Mouse (Mus musculus) kidney, adult 8-10 months (tissue): ENCODE results near the gene Spred3.
"Not testable (repeated sequence)": the region's sequence is repeated elsewhere in the genome, so short reads cannot be mapped to it uniquely, and the experiment has no call there.

Experiments
- DNase-seq, 2 experiments: peaks; one replicate each; pipeline ENCODE4 v3.0.0; 2022

Gene Spred3

DNA sequence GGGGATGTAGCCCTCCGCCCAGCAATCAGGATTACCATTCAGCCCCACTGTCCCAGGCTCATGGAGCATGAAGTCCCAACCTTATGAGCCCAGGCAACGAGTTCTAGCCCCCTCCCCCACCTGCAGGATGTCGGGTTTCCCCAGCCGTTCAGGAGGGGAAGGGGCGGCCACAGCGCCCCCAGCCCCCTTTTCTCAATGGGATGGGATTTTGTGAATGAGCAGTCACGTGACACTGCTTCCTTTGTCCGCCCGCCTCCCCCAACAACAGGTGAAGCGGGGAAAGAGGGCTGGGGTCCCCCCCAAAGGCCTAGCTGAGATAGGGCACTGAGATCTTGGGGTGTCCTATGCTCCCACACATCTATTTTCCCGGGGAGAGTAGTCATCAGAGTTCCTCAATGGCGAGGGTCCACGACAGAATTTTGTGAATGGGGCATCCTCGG is 1.4 kb downstream of the Spred3 start:
- DNase-seq = no peak

GRCm38 (mm10) chr7:29168121-29168695 is 2.0 kb downstream of the Spred3 start:
- DNase-seq = no peak

- DNase-seq = no peak
These were observed 2.6 kb downstream of the Spred3 start for GRCm38 (mm10) chr7:29167656-29168055.

DNA sequence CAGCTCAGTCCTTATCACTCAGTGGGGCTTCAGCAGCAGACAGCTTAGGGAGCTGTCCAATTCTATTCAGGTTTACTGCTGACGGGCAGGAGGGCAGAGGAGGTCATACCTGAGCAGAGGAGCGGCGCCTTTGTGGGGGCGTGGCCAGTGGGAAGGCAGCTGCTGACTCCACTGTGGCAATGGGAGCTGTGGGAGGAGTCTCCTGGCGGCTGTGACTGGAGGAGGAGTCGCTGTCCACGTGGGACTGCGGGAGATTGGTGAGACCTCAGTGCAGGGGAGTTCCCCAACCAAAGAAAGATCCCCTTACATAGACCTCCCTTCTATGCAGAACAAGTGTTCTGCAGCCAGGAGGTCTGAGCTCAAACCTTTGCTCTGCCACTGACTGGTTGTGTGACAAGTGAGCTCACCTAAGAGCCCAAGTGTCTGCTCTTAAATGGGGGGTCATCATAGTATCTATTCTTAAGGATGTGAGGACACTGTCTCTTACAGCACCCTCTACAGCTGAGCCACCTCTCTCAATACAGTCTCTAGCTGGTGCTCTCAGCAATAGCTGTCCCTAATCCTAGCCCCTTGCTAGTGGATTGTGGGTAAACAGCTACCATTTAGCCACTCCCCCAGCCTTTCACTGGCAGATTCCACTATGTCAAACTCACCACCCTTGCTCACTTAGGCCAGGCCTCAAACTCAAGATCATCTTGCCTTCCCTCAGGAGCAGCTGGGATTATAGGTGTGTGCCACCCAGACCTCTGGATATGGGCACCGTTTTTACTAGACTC is 7.3 kb downstream of the Spred3 start:
- peak; percentile 76 to 77 for DNase-seq

DNA sequence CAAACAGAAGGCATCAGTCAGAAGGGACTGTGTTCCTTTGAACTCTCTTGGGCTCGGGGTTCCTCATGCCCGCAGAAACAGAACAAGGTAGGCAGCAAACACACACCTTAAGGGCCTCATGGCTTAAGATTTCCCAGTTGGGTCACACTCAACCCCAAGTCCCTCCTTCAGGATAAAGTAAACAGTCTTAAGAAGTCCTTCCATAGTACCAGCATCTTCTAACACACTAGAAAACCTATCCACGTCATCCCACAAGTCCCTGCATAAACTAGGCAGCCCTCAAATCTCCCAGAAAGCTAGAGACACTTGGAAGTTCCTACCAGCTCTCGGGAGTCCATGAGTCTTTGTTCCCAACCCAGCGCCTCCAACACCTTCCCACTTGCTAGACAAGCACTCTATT is 7.9 kb downstream of the Spred3 start:
- DNase-seq = no peak

GRCm38 (mm10) chr7:29158264-29158663 is 11.9 kb downstream of the Spred3 start:
- no peak for DNase-seq

DNA sequence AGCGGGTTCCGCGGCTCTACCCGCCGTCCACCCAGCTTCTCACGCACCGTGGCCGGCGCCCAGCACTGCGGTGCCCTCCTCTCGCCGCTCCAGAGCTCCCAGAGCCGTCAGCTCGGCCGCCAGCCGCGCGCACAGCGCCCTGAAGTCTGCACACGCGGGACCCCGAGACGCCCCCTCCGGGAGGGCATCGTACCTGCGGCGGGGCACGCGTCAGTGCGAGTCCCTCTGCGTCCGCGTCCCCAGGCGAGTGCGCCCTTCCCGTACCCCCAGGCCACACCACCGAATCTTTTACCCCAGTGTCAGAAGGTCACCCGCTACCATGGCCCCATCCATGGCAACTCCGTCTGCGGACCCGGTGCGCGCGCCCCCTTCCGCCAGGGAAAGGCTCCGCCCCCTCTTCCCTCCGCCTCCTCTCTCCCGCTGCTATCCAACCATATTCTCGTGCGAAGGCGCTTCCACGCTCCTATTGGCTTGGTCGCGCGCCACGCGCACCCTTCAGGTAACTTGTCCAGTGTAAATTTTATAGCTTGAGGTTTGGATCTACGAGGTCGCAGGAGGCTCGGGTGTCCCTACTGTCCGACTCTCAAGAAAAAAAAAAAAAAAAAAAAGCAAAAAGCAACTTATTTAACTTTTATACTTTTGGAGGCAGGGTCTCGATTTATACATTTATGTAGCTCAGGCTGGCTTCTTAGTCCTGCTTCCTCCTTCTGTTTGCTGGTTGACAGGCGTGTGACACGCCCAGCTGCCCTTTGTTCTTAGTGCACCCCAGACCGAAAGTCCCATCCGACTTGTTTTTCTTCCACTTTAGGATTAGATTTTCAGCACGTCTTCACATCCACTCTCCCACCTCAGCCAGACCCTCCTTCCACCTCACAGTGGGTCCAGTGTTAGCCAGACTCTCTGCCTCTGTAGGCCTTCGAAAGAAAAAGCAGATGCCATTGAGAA is 14.1 kb downstream of the Spred3 start, which contains the start of gene Fam98c:
Gene Fam98c, minus strand, starts transcription at position 397 of the 945 bp plus-strand sequence.
- DNase-seq = peak; percentile 86 to 90

DNA sequence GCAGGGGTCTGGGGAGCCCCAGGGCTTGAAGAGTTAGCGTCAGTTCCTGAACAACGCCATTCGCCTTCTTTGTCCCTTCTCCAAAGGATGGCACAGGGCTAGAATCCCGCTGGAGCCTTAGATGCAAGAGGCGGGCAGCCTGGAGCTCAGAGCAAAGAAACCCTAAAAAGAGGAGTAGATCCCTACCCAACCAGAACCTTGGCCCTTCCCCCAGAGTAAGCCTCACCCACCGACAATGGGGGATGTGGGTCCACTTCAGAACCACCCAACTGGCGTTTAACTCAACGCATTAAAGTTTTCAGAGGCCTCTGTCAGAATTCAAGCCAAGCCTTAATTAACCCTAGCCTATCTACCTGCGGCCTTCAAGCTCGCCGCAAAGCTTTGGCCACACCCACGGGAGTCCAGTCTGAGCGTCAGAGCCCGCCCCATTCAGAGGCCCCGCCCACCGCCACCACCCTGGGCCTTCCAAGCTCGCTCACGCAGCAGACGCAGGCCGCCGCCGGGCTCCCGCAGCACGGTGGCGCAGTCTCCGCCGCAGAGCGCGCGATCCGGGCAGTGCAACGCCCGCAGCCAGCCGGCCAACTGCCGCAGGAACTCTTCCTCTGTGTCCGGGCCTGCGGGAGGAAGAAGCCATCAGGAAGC is 14.9 kb downstream of the Spred3 start:
- peak; percentile 88 to 90 for DNase-seq

DNA sequence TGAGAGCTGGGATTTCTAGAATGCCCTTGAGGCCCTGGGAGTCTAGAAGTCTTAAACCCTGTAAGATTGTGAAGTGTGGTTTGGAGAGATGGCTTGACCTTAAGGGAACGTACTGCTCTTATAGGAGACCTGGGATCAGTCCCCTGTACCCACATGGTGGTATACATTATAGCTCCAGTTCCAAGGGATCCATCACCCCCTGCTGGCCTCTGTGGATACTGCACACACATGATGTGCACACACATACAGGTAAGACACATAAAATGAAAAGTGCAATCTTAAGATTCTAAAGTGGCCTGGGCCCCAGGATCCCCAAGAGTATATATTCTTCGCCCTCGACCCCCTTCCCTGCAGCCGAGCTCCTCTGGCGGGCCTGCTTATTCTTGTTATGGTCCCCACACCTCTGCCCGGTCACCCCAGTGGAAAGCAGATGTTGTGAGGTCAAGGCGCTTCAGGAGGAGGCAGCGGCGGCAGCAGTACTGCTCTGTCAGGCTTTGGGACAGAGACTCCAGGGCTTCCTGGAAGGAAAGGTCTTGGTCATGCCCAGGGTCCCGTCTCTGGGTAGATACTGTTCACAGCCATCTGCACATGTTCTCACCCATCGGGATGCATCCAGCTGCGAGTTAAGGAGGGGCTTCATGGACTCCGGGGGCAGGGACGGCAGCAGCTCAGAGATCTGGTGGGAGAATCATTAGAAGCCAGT is 16.0 kb downstream of the Spred3 start:
- no peak for DNase-seq

GRCm38 (mm10) chr7:29151486-29151885 is 18.7 kb downstream of the Spred3 start:
- no peak for DNase-seq

DNA sequence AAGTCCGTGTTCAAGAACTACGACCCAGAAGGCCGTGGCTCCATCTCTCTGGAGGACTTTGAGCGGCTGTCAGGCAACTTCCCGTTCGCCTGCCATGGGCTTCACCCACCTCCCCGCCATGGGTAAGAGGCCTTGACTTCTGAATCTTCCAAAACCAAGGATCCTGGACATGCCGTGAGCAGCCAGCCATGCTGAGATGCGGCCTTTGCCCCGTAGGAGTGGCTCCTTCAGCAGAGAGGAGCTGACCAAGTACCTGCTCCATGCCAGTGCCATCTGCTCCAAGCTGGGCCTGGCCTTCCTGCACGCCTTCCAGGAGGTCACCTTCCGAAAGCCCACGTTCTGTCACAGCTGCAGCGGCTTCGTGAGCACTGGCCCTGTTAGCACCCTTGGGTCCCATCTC is 21.4 kb downstream of the Spred3 start:
- peak; percentile 47 to 61 for DNase-seq

DNA sequence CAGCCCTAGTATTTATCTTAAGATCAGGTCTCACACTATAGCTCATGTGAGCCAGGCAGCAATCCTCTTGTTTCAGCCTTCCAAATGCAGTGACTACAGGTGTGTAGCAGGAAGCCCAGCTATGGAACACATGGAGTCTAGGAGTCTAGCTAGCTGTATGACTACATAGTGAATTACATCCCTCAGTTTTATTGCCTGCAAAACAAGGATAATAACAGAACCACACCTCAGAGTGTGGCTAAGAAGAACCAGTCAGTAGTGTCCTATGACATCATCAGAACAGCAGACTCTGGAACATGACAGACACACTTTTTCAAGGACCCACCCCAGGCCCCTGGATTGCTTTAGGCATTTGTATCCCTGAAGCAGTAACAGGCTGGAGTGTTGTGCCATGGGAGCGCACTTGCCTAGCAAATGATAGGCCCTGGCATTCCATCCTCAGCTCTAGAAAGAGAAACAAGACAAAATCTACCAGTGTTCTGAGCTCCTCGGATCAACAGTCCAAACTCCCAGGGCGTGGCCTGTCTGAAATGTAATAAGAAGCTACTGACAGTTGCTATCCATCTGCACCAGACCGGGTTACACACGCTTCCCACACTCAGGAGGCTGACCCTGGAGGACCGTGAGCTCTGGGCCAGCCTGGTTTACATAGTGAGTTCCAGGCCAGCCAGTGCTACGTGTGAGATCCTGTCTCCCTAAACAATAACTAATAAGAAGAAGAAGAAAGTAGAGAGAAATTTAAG is 23.4 kb downstream of the Spred3 start:
- DNase-seq = no peak

DNA sequence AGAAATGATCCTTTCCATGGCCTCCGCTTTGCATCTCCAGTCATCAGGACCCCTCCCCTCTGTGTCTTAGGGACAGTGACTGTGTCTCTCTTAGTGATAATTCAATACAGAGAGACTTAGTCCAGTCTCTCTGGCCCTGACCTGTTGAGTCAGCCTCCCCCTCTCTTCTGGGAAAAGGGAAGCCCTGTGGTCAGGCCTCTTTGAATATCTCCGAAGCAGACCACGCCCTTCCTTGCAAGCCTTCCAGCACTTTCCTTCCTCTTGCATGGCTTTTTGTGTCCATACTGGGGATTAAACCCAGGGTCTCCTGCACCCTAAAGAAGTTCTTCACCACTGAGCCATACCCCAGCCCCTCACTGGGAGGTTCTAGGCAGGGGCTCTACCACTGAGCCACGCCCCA is 26.2 kb downstream of the Spred3 start:
- DNase-seq = no peak

DNA sequence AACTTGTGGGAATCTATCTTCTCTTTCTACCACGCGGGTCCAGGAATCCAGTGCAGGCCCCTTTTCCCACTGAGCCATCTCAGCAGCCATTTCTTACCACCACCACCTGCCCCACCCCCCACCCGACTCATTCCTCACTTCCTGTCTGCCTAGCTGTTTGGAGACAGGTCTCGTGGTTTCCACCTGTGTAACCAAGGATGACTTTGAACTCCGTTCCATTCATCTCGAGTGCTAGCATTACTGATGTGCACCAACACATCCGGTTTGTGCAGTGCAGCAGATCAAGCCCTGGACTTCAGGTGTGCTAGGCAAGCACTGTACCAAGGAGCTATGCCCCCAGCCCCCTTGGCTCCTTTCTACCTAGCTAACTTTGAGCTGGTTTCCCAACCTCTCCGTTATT is 28.8 kb downstream of the Spred3 start:
- no peak for DNase-seq

- DNase-seq = not testable (repeated sequence)
These were observed 31.0 kb downstream of the Spred3 start for GRCm38 (mm10) chr7:29139237-29139636.

DNA sequence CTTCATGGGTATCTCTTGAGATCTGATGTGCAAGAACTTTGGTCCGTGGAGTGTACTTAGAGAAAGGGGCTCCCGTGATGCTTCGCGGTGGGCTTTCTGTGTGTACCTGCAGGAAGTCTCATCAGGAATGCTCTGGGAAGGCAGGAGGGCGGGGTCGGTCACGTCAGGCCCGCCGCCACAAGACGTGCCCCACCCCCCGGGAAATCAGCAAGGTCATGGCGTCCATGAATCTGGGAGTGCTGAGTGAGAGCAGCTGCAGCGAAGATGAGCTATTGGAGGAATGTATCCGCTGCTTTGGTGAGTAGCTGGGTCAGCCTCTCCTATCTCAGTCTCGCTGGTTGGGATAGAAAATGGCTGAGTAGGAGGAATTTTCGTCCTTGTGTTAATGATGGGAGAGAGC is 32.8 kb downstream of the Spred3 start:
- no peak for DNase-seq

- DNase-seq = no peak
These were observed 35.4 kb downstream of the Spred3 start, which contains the start of gene Rasgrp4 for GRCm38 (mm10) chr7:29134693-29135386. Rasgrp4 (plus strand) TSS chr7:29134851.

DNA sequence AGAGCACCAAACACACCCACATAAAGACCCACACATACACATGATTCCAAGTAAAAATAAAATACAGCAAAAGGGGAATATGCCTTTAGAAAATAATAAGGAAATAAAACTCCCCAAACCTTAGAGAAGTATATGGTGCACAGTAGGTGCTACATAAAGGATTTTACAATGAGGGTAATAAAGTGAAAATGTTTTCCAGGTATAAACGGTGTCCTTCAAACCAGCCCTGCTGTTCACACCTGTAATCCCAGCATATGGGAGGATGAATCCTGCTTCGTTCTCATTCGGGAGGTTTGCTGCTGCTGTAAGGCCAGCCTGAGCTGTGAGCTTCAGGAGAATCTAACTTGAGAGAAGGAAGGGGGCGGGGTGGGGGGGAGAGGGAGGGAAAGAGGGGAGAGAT is 36.0 kb downstream of the Spred3 start:
- no peak for DNase-seq

DNA sequence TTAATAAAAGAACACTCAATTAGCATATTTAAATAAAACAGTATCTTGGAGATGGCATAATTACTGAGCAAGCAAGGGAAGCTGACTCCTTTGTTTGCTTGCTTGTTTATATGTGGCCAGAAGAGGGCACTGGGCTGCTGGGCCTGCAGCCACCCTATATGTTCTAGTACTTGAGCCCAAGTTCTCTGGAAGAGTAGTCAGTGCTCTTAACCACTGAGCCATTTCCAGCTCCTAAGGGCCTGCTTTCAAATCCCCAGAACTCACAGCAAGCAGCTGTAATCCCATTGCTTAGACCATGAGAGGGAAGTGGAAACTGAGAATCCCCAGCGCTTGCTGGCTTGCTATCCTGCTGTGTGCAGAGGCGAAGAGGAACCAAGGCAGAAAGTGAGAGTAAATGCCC is 41.5 kb downstream of the Spred3 start:
- DNase-seq = no peak

DNA sequence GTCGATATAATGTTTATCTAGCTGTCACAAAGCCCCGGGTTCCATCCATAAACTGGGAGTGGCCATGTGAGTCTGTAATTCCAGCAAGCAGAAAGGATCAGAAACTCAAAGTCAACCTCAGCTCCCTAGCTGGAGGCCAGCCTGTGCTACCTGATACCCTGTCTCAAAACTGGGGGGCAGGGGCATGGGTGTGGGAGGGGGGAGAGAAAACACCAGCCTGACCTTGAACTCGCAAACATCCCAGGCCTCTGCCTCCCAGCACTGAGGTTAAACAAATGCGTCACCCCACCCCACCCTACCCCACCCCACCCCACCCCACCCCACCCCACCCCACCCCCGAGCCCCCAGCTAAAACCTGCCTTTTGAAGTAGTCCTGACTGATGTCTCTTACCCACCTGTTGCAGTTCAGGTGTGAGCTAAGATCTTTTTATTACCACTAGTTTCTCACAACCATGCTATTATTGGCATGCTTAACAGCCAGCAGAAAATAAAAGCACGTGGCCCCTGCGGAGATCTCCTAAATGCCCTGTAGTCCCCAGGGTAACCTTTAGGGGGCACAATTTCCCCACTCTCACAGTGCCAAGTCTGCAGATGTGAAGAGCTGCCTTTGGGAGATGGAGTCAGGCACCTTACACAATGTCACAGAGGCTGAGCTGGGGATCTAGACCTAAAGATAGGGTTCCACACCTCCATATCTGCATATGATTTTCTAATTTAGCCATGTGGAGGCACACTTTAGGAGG is 43.9 kb downstream of the Spred3 start:
- peak; percentile 59 to 79 for DNase-seq
